Mouse (Mus musculus) liver, embryonic 11.5 days (tissue): Measurements from ENCODE around the gene Col15a1. TPM values are rescaled to one million over a fixed set of nuclear protein-coding genes. Genes with fewer than 3 reads are reported as not detected.
A peak's percentile ranks its signal among the peaks of the same experiment; 100 is the strongest.

ENCODE experiments used
- ATAC-seq: fragments of 200-750 bp; cut with Nextera tagmentation; replicated peaks from 2 replicates; pipeline ENCODE4 v1.8.0; 2017; ENCODE audit warnings: moderate number of reproducible peaks, mild to moderate bottlenecking, moderate TSS enrichment, moderate library complexity; ENCODE audit not compliant: low FRiP score
- DNase-seq: peaks from one replicate; pipeline ENCODE4 v3.0.0-alpha.2; 2017; ENCODE audit warnings: low spot score
- H3K27ac ChIP-seq: fragments of 300-500 bp; sonication (generic); 2 replicates; pipeline ENCODE4 v1.5.1; 2014; ENCODE audit warnings: mild to moderate bottlenecking, low read depth, low read length, control low read depth
- H3K27me3 ChIP-seq: fragments of 300-500 bp; sonication (generic); replicated peaks from 2 replicates; pipeline ENCODE4 v1.6.1; 2014; ENCODE audit warnings: low read length, mixed read lengths; ENCODE audit not compliant: control insufficient read depth, insufficient read depth
- H3K36me3 ChIP-seq: fragments of 300-500 bp; sonication (generic); 2 replicates; pipeline ENCODE4 v1.6.1; 2014; ENCODE audit warnings: mild to moderate bottlenecking, low read length, moderate library complexity, mixed read lengths; ENCODE audit not compliant: control insufficient read depth, insufficient read depth
- H3K4me1 ChIP-seq: fragments of 300-500 bp; sonication (generic); replicated peaks from 2 replicates; pipeline ENCODE4 v1.6.1; 2014; ENCODE audit warnings: low read length, mixed read lengths; ENCODE audit not compliant: control insufficient read depth, insufficient read depth
- H3K4me2 ChIP-seq: fragments of 300-500 bp; sonication (generic); 2 replicates; pipeline ENCODE4 v1.6.1; 2014; ENCODE audit warnings: mild to moderate bottlenecking, control low read depth, moderate library complexity
- H3K4me3 ChIP-seq: fragments of 300-500 bp; sonication (generic); 2 replicates; pipeline ENCODE4 v1.5.1; 2014; ENCODE audit warnings: low read depth, low read length, control low read depth
- H3K9ac ChIP-seq: fragments of 300-500 bp; sonication (generic); 2 replicates; pipeline ENCODE4 v1.6.1; 2014; ENCODE audit warnings: low read depth, low read length, control low read depth
- H3K9me3 ChIP-seq: fragments of 300-500 bp; sonication (generic); 2 replicates; pipeline ENCODE4 v1.6.1; 2016; ENCODE audit warnings: low read length, inconsistent platforms, mixed read lengths; ENCODE audit not compliant: control insufficient read depth
- WGBS: fragments of 180-500 bp; shearing (Covaris S2); extraction: QIAGEN DNeasy Blood & Tissue Kit; methylation state at CpG from one replicate; pipeline ENCODE4 v1.1.7; 2014; 5-methylcytosine and 5-hydroxymethylcytosine counted together
- polyA plus RNA-seq: library from polyadenylated mRNA; unstranded; fragments of >200 nt; fragmentation: Nextera tagmentation; extraction: Ambion mirVana; gene quantifications from 2 replicates; pipeline ENCODE4 v1.2.1, GENCODE M21; 2014

Col15a1 gene
- polyA plus RNA-seq, 1 experiment from 2014 or later, result 1.2 TPM

GRCm38 (mm10) chr4:47347022-47347421 is 139.1 kb downstream of the Col15a1 start:
- H3K9me3 ChIP-seq, result no peaks in the 10 kb centered on the region
- no peak overlapping the region for H3K4me3 ChIP-seq
- H3K9ac ChIP-seq, result no peak overlapping the region
- no peaks in the 10 kb centered on the region for H3K36me3 ChIP-seq
- no peak overlapping the region for H3K27ac ChIP-seq
- H3K4me2 ChIP-seq, result no peak overlapping the region
- no peaks in the 10 kb centered on the region for H3K4me1 ChIP-seq
- DNase-seq (no peak), ATAC-seq (no peak)
- 72% methylated on average over 4 of the region's 4 CpGs for WGBS
- no peaks in the 10 kb centered on the region; the same call in 1 of the 2 replicates for H3K27me3 ChIP-seq

DNA sequence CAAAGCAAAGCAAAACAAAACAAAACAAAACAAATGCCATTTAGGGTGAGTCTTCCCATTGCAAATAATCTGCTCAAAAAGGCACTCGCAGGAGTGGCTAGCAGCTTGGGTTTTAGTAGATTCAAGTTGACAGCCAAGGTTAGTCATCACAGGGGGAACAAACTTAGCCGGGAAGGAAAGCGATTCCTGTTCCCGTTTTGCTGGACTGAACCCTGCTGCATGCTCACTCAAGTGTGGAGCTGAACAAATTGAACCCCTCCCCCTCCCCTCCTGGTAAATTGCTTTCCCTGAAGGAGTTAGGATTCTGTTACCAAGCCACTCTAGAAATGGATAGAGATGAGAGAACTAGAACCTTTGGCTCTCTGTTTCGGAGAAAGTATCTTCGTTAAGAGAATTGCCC is 141.8 kb downstream of the Col15a1 start:
- no peak for DNase-seq
- no peak overlapping the region for H3K4me2 ChIP-seq

GRCm38 (mm10) chr4:47351386-47352049 is 143.6 kb downstream of the Col15a1 start:
- ATAC-seq (no peak), DNase-seq (peak; percentile 48)
- Histone ChIP-seq H3K4me2 (peak overlapping the region; percentile 99), H3K36me3 (no peaks in the 10 kb centered on the region), H3K27me3 (no peaks in the 10 kb centered on the region; the same call in 1 of the 2 replicates), H3K4me1 (peaks cover 5% of the 10 kb centered on the region; the same call in 1 of the 2 replicates), H3K9me3 (no peaks in the 10 kb centered on the region), H3K27ac (no peak overlapping the region), H3K9ac (peak overlapping the region; percentile 70; the same call in 1 of the 2 replicates), H3K4me3 (peak overlapping the region; percentile 90)
- 15% methylated on average over 9 of the region's 9 CpGs for WGBS

More for the DNA sequence above, 141.8 kb downstream of the Col15a1 start:
- no peak overlapping the region for H3K9ac ChIP-seq
- H3K27me3 ChIP-seq, result no peaks in the 10 kb centered on the region; the same call in 1 of the 2 replicates
- no peaks in the 10 kb centered on the region for H3K9me3 ChIP-seq
- H3K27ac ChIP-seq, result no peak overlapping the region
- ATAC-seq, result no peak
- 51% methylated on average over 6 of the region's 6 CpGs for WGBS
- peaks cover 5% of the 10 kb centered on the region; the same call in 1 of the 2 replicates for H3K4me1 ChIP-seq
- H3K36me3 ChIP-seq, result no peaks in the 10 kb centered on the region
- no peak overlapping the region for H3K4me3 ChIP-seq

DNA sequence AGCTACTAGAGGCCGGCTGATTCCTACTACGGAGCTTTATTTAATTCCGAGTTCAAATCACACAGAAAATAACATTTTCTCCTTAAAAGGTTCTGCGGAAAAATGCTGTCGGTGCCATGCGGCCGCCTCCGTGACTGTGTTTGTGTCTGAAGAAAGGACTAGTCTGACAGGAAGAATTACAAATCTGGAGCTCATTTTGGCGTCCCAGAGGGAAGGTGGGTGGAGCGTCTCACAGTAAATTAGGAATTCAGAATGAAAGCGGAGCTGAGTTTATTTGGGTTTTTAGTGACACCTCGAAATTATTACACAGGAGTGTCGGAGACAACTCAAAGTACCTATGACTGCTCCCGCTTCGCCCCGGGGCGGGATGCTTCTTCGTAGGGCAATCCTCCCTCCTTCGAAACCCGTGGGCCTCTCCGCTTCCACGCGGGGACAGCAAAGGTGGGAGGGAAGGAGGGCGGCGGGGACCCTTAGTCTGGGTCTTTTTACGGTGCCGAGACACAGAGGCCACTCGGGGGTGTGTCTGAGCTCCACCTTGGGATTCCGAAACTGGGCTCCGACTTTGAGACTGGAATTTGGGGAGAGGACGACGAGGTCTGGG is 144.2 kb downstream of the Col15a1 start:
- 1% methylated on average over 32 of the region's 32 CpGs for WGBS
- H3K36me3 ChIP-seq, result no peaks in the 10 kb centered on the region
- DNase-seq (peak; percentile 62), ATAC-seq (peak; percentile 1; the same call in 1 of the 2 replicates)
- H3K9me3 ChIP-seq, result no peaks in the 10 kb centered on the region
- H3K4me3 ChIP-seq, result peak overlapping the region; percentile 90
- no peaks in the 10 kb centered on the region; the same call in 1 of the 2 replicates for H3K27me3 ChIP-seq
- no peak overlapping the region for H3K27ac ChIP-seq
- H3K4me2 ChIP-seq, result peak overlapping the region; percentile 99
- peaks cover 5% of the 10 kb centered on the region; the same call in 1 of the 2 replicates for H3K4me1 ChIP-seq
- H3K9ac ChIP-seq, result peak overlapping the region; percentile 70

- Histone ChIP-seq H3K9me3 (no peaks in the 10 kb centered on the region), H3K4me1 (peaks cover 5% of the 10 kb centered on the region; the same call in 1 of the 2 replicates), H3K36me3 (no peaks in the 10 kb centered on the region), H3K27ac (peak within 1 kb of the TSS; percentile 67), H3K9ac (peak within 1 kb of the TSS; percentile 78), H3K4me2 (peak within 1 kb of the TSS; percentile 99), H3K27me3 (no peaks in the 10 kb centered on the region; the same call in 1 of the 2 replicates), H3K4me3 (peak within 1 kb of the TSS; percentile 90)
- ATAC-seq, result peak; percentile 100
- WGBS, result under 1% methylated on average over 65 of the region's 65 CpGs
- peak; percentile 96 for DNase-seq
These were observed 144.9 kb downstream of the Col15a1 start, which contains the start of gene Tgfbr1 for GRCm38 (mm10) chr4:47352803-47353388. TSS of gene Tgfbr1 (plus strand) at chr4:47353222.

DNA sequence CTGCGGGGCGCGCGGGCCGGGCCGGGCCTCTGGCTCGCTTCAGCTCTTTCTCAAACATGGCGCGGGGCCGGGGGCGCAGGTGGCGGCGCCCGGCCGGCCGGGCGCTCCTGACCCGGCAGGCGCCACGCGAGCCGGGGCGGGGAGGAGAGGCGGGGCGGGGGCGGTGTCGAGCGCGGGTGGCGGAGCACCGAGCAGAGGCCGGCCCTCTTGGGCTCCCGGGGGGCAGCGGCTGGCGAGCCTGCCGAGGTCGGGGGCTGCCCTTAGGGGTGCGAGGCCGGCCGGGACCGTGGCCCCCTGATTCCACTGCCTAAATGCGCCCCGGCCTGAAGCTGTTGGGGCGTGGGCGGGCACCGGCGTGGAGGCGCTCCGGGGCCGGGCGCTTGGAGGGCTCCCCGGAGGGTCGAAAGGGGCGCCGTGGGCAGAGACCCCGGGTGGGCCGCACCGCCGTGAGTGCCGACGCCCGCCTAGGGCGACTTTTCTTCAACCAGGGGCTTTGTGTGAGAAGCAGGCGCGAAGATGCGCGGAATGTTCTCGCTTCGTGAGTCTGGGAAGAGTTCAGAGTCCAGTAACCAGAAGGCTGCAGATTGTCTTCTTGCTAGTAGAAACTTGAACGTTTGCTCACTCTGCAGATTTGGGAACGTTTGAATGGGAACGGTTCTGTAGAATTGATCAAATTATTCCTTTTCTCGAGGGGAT is 145.6 kb downstream of the Col15a1 start:
- H3K9ac ChIP-seq, result peak overlapping the region; percentile 78
- peak overlapping the region; percentile 90 for H3K4me3 ChIP-seq
- H3K4me2 ChIP-seq, result peak overlapping the region; percentile 99
- H3K36me3 ChIP-seq, result no peaks in the 10 kb centered on the region
- DNase-seq (no peak), ATAC-seq (peak; percentile 71)
- peak overlapping the region; percentile 67 for H3K27ac ChIP-seq
- H3K9me3 ChIP-seq, result no peaks in the 10 kb centered on the region
- WGBS, result 1% methylated on average over 65 of the region's 73 CpGs
- H3K27me3 ChIP-seq, result no peaks in the 10 kb centered on the region; the same call in 1 of the 2 replicates
- H3K4me1 ChIP-seq, result peaks cover 5% of the 10 kb centered on the region; the same call in 1 of the 2 replicates

- no peaks in the 10 kb centered on the region; the same call in 1 of the 2 replicates for H3K27me3 ChIP-seq
- H3K9ac ChIP-seq, result peak overlapping the region; percentile 78
- DNase-seq (no peak), ATAC-seq (no peak)
- no peaks in the 10 kb centered on the region for H3K36me3 ChIP-seq
- H3K4me3 ChIP-seq, result peak overlapping the region; percentile 90
- no peaks in the 10 kb centered on the region for H3K9me3 ChIP-seq
- no peak overlapping the region for H3K27ac ChIP-seq
- peaks cover 5% of the 10 kb centered on the region; the same call in 1 of the 2 replicates for H3K4me1 ChIP-seq
- H3K4me2 ChIP-seq, result peak overlapping the region; percentile 99
- 49% methylated on average over 3 of the region's 3 CpGs for WGBS
These were observed 146.3 kb downstream of the Col15a1 start for GRCm38 (mm10) chr4:47354304-47354703.

DNA sequence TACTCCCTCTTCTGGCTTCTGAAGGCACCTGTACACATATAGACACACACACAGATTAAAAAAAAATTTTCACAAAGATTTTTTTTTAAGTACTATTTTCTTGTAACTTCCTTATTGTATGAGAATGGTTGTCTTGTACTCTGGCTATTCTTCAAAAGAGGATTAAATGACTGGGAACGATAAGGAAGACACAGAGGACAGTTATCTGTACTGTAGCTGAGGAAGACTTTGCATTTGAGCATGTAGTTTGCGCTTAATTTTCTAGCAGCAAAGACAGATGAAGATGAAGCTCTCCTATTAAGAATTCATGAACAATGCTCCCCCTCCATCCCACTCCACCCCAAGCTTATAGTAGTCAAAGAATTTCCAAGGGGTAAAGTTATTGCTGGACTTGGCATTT is 154.7 kb downstream of the Col15a1 start:
- DNase-seq (no peak), ATAC-seq (no peak)
- no peak overlapping the region for H3K4me3 ChIP-seq
- H3K27me3 ChIP-seq, result no peaks in the 10 kb centered on the region
- H3K36me3 ChIP-seq, result no peaks in the 10 kb centered on the region
- H3K4me2 ChIP-seq, result no peak overlapping the region
- no peaks in the 10 kb centered on the region; the same call in 1 of the 2 replicates for H3K4me1 ChIP-seq
- no peak overlapping the region for H3K9ac ChIP-seq
- WGBS, result 92% methylated on average over 2 of the region's 2 CpGs
- H3K9me3 ChIP-seq, result no peaks in the 10 kb centered on the region
- no peak overlapping the region for H3K27ac ChIP-seq
